Mouse (Mus musculus) hindbrain, postnatal 0 days (tissue): ENCODE results near the gene Tspear. TPM values are rescaled to one million over a fixed set of nuclear protein-coding genes. Genes with fewer than 3 reads are reported as not detected.
"Not testable (repeated sequence)": the region's sequence is repeated elsewhere in the genome, so short reads cannot be mapped to it uniquely, and the experiment has no call there.

Source experiments
- ATAC-seq: fragments of 200-750 bp; cut with Nextera tagmentation; 2 replicates; pipeline ENCODE4 v1.8.0; 2017; ENCODE audit warnings: mild to moderate bottlenecking, moderate TSS enrichment, moderate library complexity
- DNase-seq: peaks from one replicate; pipeline ENCODE4 v3.0.0-alpha.2; 2015; ENCODE audit warnings: low spot score
- H3K27ac ChIP-seq: fragments of 300-500 bp; sonication (generic); 2 replicates; pipeline ENCODE4 v1.5.1; 2014; ENCODE audit warnings: mild to moderate bottlenecking
- H3K27me3 ChIP-seq: fragments of 300-500 bp; sonication (generic); 2 replicates; pipeline ENCODE4 v1.6.1; 2014; ENCODE audit warnings: low read length, mixed read lengths; ENCODE audit not compliant: insufficient read depth
- H3K36me3 ChIP-seq: fragments of 300-500 bp; sonication (generic); 2 replicates; pipeline ENCODE4 v1.6.1; 2014; ENCODE audit warnings: low read length, mixed read lengths; ENCODE audit not compliant: insufficient read depth
- H3K4me1 ChIP-seq: fragments of 300-500 bp; sonication (generic); 2 replicates; pipeline ENCODE4 v1.6.1; 2014; ENCODE audit warnings: antibody characterized with exemption, low read length, mixed read lengths; ENCODE audit not compliant: insufficient read depth
- H3K4me2 ChIP-seq: fragments of 300-500 bp; sonication (generic); 2 replicates; pipeline ENCODE4 v1.6.1; 2014; ENCODE audit warnings: low read depth, mild to moderate bottlenecking, low read length, moderate library complexity, mixed read lengths
- H3K4me3 ChIP-seq: fragments of 300-500 bp; sonication (generic); 2 replicates; pipeline ENCODE4 v1.5.1; 2014; ENCODE audit warnings: low read length
- H3K9ac ChIP-seq: fragments of 300-500 bp; sonication (generic); replicated peaks from 2 replicates; pipeline ENCODE4 v1.6.1; 2014; ENCODE audit warnings: mild to moderate bottlenecking, low read length, moderate library complexity, mixed read lengths
- H3K9me3 ChIP-seq: fragments of 300-500 bp; sonication (generic); 2 replicates; pipeline ENCODE4 v1.6.1; 2016; ENCODE audit warnings: low read length, mixed read lengths
- CTCF ChIP-seq: IDR thresholded peaks from 2 replicates; pipeline ENCODE4 v1.5.1; 2016; ENCODE audit warnings: antibody characterized with exemption, control low read depth, low read depth
- WGBS: fragments of 180-500 bp; shearing (Covaris S2); extraction: QIAGEN DNeasy Blood & Tissue Kit; methylation state at CpG from one replicate; pipeline ENCODE4 v1.1.7; 2014; 5-methylcytosine and 5-hydroxymethylcytosine counted together
- polyA plus RNA-seq: library from polyadenylated mRNA; unstranded; fragments of >200 nt; fragmentation: Nextera tagmentation; extraction: Ambion mirVana; gene quantifications from 2 replicates; pipeline ENCODE4 v1.2.1, GENCODE M21; 2015
- total RNA-seq: library from RNA; depleted of rRNA; stranded (reverse); fragments of >200 nt; gene quantifications from 2 replicates; pipeline ENCODE4 v1.2.3, GENCODE M21; 2014

Gene Tspear
- total and polyA plus RNA-seq, 2 experiments from 2014 or later = 0.42 to 1.3 TPM

DNA sequence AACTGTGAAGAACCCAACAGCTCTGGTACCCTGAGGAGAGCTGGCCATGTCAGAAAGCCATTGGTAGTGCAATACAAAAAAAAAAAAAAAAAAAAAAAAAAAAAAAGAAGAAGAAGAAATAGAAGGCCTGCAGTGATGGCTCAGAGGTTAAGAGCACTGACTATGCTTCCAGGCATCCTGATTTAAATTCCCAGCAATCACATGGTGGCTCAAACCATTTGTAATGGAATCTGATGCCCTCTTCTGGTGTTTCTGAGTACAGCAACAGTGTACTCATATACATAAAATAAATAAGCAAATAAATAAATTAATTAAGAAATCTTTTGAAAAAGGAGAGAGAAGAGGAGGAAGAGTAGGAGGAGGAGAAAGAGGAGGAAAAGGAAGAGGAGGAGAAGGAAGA lies 67.1 kb downstream of the Tspear start:
- H3K9me3 ChIP-seq = no peaks in the 10 kb centered on the region
- no peak overlapping the region for H3K4me2 ChIP-seq
- H3K4me1 ChIP-seq = no peaks in the 10 kb centered on the region
- H3K4me3 ChIP-seq = no peak overlapping the region
- H3K9ac ChIP-seq = no peak overlapping the region
- no peaks in the 10 kb centered on the region for H3K36me3 ChIP-seq
- no peak for ATAC-seq
- DNase-seq = no peak
- no peak overlapping the region for H3K27ac ChIP-seq
- TF ChIP-seq CTCF = no peak
- H3K27me3 ChIP-seq = no peaks in the 10 kb centered on the region

DNA sequence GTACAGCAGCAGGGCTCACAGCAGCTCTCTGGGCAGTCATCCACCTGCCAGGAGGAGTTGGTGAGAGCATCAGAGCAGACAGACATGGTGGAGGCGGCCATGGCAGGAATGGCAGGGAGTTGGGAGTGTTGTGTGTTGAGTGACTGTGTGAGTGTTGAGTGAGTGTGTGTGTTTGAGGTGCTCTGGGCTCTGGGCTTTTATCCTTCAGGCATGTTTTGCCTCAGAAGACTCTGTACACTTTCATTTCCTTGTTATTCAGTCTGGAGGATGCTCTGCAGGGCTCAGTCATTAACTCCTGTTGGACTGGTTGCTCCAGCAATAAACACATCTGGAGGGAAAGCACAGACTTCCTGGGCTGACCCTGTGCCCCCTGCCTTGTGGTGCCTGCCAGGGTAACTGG lies 73.2 kb downstream of the Tspear start, which contains the start of gene Gm3233:
Gm3233 (minus strand) TSS at position 101 of the 400 bp plus-strand sequence.
- not testable (repeated sequence) for H3K4me2 ChIP-seq, ATAC-seq, H3K4me1 ChIP-seq, H3K9me3 ChIP-seq, H3K36me3 ChIP-seq, DNase-seq, H3K27ac ChIP-seq, H3K9ac ChIP-seq, H3K4me3 ChIP-seq, H3K27me3 ChIP-seq
- no CpG with 5 or more reads among the region's 1 CpGs for WGBS

DNA sequence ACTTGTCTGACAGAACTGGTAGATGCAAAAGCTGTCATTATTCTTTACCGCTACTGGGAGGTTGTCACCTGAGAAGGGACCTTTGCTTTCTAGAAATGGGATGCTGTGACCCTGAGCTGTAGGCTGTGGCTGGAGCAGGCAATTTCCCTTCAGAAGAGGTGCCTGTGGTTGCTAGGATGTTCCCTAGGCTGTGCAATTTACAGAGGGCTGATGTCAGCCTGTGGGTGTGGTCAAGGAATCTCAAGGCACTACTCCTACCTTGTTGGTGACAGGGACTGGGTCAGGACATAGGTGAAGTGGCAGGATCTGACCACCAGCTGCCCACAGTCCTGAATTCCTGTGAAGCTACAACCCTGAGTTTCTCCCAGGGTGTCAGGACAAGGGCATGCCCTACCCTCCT lies 83.4 kb downstream of the Tspear start:
- H3K27me3 ChIP-seq = no peaks in the 10 kb centered on the region
- no peaks in the 10 kb centered on the region for H3K9me3 ChIP-seq
- no peak overlapping the region for H3K4me2 ChIP-seq
- 85% methylated on average over 1 of the region's 1 CpGs for WGBS
- H3K4me1 ChIP-seq = no peaks in the 10 kb centered on the region
- H3K27ac ChIP-seq = no peak overlapping the region
- DNase-seq (no peak), ATAC-seq (no peak)
- TF ChIP-seq CTCF = no peak
- H3K9ac ChIP-seq = no peak overlapping the region
- no peaks in the 10 kb centered on the region for H3K36me3 ChIP-seq
- H3K4me3 ChIP-seq = no peak overlapping the region

GRCm38 (mm10) chr10:77771225-77771624 lies 84.9 kb downstream of the Tspear start, which contains the start of gene Gm3238:
Gene Gm3238 (minus strand): TSS chr10:77771325.
- H3K4me3 ChIP-seq, ATAC-seq, H3K4me2 ChIP-seq, H3K9me3 ChIP-seq, H3K9ac ChIP-seq, H3K27ac ChIP-seq, H3K36me3 ChIP-seq, H3K27me3 ChIP-seq, H3K4me1 ChIP-seq, DNase-seq: not testable (repeated sequence)
- no CpG with 5 or more reads among the region's 1 CpGs for WGBS

DNA sequence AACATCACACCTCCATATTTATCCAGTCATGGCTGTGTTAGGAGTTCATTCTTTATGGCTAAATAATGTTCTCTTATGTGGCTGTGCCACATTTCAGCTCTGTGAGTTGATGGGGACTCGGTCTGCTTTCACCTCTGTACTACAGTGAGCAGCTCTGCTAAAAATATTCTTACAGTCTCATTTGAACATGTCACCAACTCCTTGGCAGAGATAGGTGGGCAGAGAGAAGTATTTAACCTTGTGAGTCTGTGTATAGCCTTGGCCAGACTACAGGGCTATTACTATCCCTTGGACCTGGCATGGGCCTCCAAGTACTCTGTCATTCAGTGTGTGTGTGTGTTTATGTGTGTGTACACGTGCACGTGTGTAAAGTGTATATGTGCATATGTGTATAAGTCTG lies 85.8 kb downstream of the Tspear start:
- H3K4me3 ChIP-seq, H3K9ac ChIP-seq, ATAC-seq, H3K4me2 ChIP-seq, H3K27me3 ChIP-seq, H3K9me3 ChIP-seq, DNase-seq, H3K4me1 ChIP-seq, H3K36me3 ChIP-seq, H3K27ac ChIP-seq: not testable (repeated sequence)
- WGBS = 100% methylated on average over 2 of the region's 3 CpGs

GRCm38 (mm10) chr10:77776844-77777243 lies 90.5 kb downstream of the Tspear start, which contains the start of gene Gm7138:
Gene Gm7138 (minus strand): TSS chr10:77776944.
- WGBS = no CpG with 5 or more reads among the region's 1 CpGs
- H3K27ac ChIP-seq, H3K9ac ChIP-seq, DNase-seq, H3K4me3 ChIP-seq, H3K27me3 ChIP-seq, H3K36me3 ChIP-seq, H3K9me3 ChIP-seq, ATAC-seq, H3K4me1 ChIP-seq, H3K4me2 ChIP-seq: not testable (repeated sequence)

DNA sequence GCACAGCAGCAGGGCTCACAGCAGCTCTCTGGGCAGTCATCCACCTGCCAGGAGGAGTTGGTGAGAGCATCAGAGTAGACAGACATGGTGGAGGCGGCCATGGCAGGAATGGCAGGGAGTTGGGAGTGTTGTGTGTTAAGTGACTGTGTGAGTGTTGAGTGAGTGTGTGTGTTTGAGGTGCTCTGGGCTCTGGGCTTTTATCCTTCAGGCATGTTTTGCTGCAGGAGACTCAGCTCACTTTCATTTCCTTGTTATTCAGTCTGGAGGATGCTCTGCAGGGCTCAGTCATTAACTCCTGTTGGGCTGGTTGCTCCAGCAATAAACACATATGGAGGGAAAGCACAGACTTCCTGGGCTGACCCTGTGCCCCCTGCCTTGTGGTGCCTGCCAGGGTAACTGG lies 96.1 kb downstream of the Tspear start, which contains the start of gene Gm3250:
Gm3250 (minus strand) TSS at position 101 of the 400 bp plus-strand sequence.
- H3K27me3 ChIP-seq, H3K36me3 ChIP-seq, H3K4me1 ChIP-seq, ATAC-seq, DNase-seq, H3K4me2 ChIP-seq, H3K9me3 ChIP-seq, H3K27ac ChIP-seq, H3K4me3 ChIP-seq, H3K9ac ChIP-seq: not testable (repeated sequence)
- 80% methylated on average over 1 of the region's 1 CpGs for WGBS

DNA sequence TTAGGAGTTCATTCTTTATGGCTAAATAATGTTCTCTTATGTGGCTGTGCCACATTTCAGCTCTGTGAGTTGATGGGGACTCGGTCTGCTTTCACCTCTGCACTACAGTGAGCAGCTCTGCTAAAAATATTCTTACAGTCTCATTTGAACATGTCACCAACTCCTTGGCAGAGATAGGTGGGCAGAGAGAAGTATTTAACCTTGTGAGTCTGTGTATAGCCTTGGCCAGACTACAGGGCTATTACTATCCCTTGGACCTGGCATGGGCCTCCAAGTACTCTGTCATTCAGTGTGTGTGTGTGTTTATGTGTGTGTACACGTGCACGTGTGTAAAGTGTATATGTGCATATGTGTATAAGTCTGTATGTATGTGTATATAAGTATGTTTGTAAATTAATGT lies 97.0 kb downstream of the Tspear start:
- not testable (repeated sequence) for DNase-seq, H3K36me3 ChIP-seq, H3K9me3 ChIP-seq, H3K27ac ChIP-seq, H3K4me1 ChIP-seq, H3K27me3 ChIP-seq, H3K4me3 ChIP-seq, H3K4me2 ChIP-seq, H3K9ac ChIP-seq, ATAC-seq
- WGBS = 92% methylated on average over 1 of the region's 3 CpGs

DNA sequence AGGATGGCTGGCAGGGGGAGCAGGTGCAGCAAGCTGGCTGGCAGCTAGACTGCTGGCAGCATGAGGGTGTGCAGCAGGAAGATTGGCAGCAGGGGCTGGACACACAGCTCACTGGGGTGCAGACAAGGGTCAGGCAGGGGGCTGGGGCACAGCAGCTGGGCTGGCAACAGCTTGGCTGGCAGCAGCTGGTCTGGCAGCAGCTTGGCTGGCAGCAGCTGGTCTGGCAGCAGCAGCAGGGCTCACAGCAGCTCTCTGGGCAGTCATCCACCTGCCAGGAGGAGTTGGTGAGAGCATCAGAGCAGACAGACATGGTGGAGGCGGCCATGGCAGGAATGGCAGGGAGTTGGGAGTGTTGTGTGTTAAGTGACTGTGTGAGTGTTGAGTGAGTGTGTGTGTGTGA lies 101.5 kb downstream of the Tspear start, which contains the start of gene Gm7137:
Gm7137 (minus strand) TSS at position 325 of the 400 bp plus-strand sequence.
- not testable (repeated sequence) for H3K9me3 ChIP-seq, H3K4me2 ChIP-seq, DNase-seq, H3K4me1 ChIP-seq, H3K4me3 ChIP-seq, H3K27me3 ChIP-seq, H3K36me3 ChIP-seq, H3K27ac ChIP-seq, H3K9ac ChIP-seq, ATAC-seq
- WGBS = no CpG with 5 or more reads among the region's 1 CpGs
